Mouse (Mus musculus): ENCODE data around the gene Lce1c.

GRCm38 (mm10) chr3:92638653-92638991 lies 40.4 kb upstream of the Lce1c start:
- TF ChIP-seq CTCF (IDR thresholded peaks at IDR 0.05; ENCODE audit: extremely low read depth, insufficient read depth, insufficient read length, insufficient replicate concordance) (no peak), POLR2A (IDR thresholded peaks at IDR 0.05; ENCODE audit: low read depth, low read length) (no peak)

Data from spleen, adult 2 months (tissue).